Mouse (Mus musculus) large intestine, adult 2 months (tissue): Measurements from ENCODE around the gene Gm13283. TPM values are rescaled to one million over a fixed set of nuclear protein-coding genes. Genes with fewer than 3 reads are reported as not detected.
A peak's percentile ranks its signal among the peaks of the same experiment; 100 is the strongest.
"Not testable (repeated sequence)": the region's sequence is repeated elsewhere in the genome, so short reads cannot be mapped to it uniquely, and the experiment has no call there.

ENCODE experiments used
- DNase-seq: peaks from one replicate; pipeline ENCODE4 v3.0.0-alpha.2; 2012; ENCODE audit warnings: low read depth, low spot score
- WGBS: fragments of 180-500 bp; shearing (Covaris S2); methylation state at CpG from one replicate; pipeline ENCODE4 v1.1.7; 2018; 5-methylcytosine and 5-hydroxymethylcytosine counted together
- polyA plus RNA-seq: library from polyadenylated mRNA; depleted of rRNA; stranded (reverse); fragments of >200 nt; gene quantifications from 2 replicates; pipeline ENCODE4 v1.2.3, GENCODE M21; 2012

Gene Gm13283
- polyA plus RNA-seq, 1 experiment = not detected

GRCm38 (mm10) chr4:88760431-88760830, 512 bp downstream of the Gm13283 start:
- peak; percentile 51 for DNase-seq
- WGBS = 0% methylated on average over 24 of the region's 28 CpGs

GRCm38 (mm10) chr4:88761776-88762175, 1.9 kb downstream of the Gm13283 start:
- not testable (repeated sequence) for DNase-seq

GRCm38 (mm10) chr4:88762341-88762740, 2.4 kb downstream of the Gm13283 start:
- DNase-seq = not testable (repeated sequence)
- WGBS = 49% methylated on average over 9 of the region's 9 CpGs

More at GRCm38 (mm10) chr4:88761776-88762175, 1.9 kb downstream of the Gm13283 start:
- WGBS = 70% methylated on average over 6 of the region's 8 CpGs

GRCm38 (mm10) chr4:88763384-88764018, 3.6 kb downstream of the Gm13283 start:
- 3% methylated on average over 34 of the region's 42 CpGs for WGBS
- peak; percentile 25 for DNase-seq

GRCm38 (mm10) chr4:88773534-88773933, 13.6 kb downstream of the Gm13283 start, which contains the start of gene Gm13290:
TSS of gene Gm13290 (plus strand) at chr4:88773834.
- no CpG with 5 or more reads among the region's 32 CpGs for WGBS
- not testable (repeated sequence) for DNase-seq

- not testable (repeated sequence) for DNase-seq
- WGBS = no CpG with 5 or more reads among the region's 29 CpGs
These were observed 16.7 kb downstream of the Gm13283 start, which contains the start of gene Gm13289 for GRCm38 (mm10) chr4:88776622-88777021. TSS of gene Gm13289 (plus strand) at chr4:88776922.

- WGBS = no CpG with 5 or more reads among the region's 29 CpGs
- DNase-seq = not testable (repeated sequence)
These were observed 19.6 kb downstream of the Gm13283 start, which contains the start of gene Gm13272 for GRCm38 (mm10) chr4:88779550-88779949. TSS of gene Gm13272 (plus strand) at chr4:88779850.

GRCm38 (mm10) chr4:88780320-88780719, 20.4 kb downstream of the Gm13283 start:
- not testable (repeated sequence) for DNase-seq
- WGBS = 60% methylated on average over 16 of the region's 18 CpGs

- not testable (repeated sequence) for DNase-seq
- WGBS = 18% methylated on average over 4 of the region's 7 CpGs
These were observed 21.9 kb downstream of the Gm13283 start, which contains the start of gene Ifnz for GRCm38 (mm10) chr4:88781831-88782230. TSS of gene Ifnz (plus strand) at chr4:88782131.

- DNase-seq = not testable (repeated sequence)
- WGBS = 0% methylated on average over 16 of the region's 31 CpGs
These were observed 22.4 kb downstream of the Gm13283 start for GRCm38 (mm10) chr4:88782335-88782734.

GRCm38 (mm10) chr4:88785409-88785808, 25.5 kb downstream of the Gm13283 start, which contains the start of gene Gm13276:
TSS of gene Gm13276 (plus strand) at chr4:88785709.
- no CpG with 5 or more reads among the region's 27 CpGs for WGBS
- DNase-seq = not testable (repeated sequence)

- DNase-seq = not testable (repeated sequence)
- 0% methylated on average over 4 of the region's 28 CpGs for WGBS
These were observed 28.5 kb downstream of the Gm13283 start, which contains the start of gene Gm13277 for GRCm38 (mm10) chr4:88788402-88788801. TSS of gene Gm13277 (plus strand) at chr4:88788632.

- not testable (repeated sequence) for DNase-seq
- no CpG with 5 or more reads among the region's 28 CpGs for WGBS
These were observed 31.3 kb downstream of the Gm13283 start, which contains the start of gene Gm13278 for GRCm38 (mm10) chr4:88791250-88791649. TSS of gene Gm13278 (plus strand) at chr4:88791550.

GRCm38 (mm10) chr4:88793936-88794675, 34.2 kb downstream of the Gm13283 start, which contains the start of gene Gm13275:
TSS of gene Gm13275 (plus strand) at chr4:88794487.
- DNase-seq = not testable (repeated sequence)
- under 1% methylated on average over 15 of the region's 52 CpGs for WGBS

- WGBS = no CpG with 5 or more reads among the region's 28 CpGs
These were observed 37.2 kb downstream of the Gm13283 start, which contains the start of gene Gm13279 for GRCm38 (mm10) chr4:88797097-88797496. TSS of gene Gm13279 (plus strand) at chr4:88797397.

GRCm38 (mm10) chr4:88799365-88799764, 39.4 kb downstream of the Gm13283 start, which contains the start of gene Gm13285:
TSS of gene Gm13285 (plus strand) at chr4:88799665.
- not testable (repeated sequence) for DNase-seq
- WGBS = 16% methylated on average over 6 of the region's 7 CpGs

More at GRCm38 (mm10) chr4:88797097-88797496, 37.2 kb downstream of the Gm13283 start, which contains the start of gene Gm13279:
- not testable (repeated sequence) for DNase-seq

- DNase-seq = not testable (repeated sequence)
- WGBS = no CpG with 5 or more reads among the region's 29 CpGs
These were observed 43.0 kb downstream of the Gm13283 start, which contains the start of gene Gm13287 for GRCm38 (mm10) chr4:88802954-88803353. TSS of gene Gm13287 (plus strand) at chr4:88803254.

GRCm38 (mm10) chr4:88805231-88805630, 45.3 kb downstream of the Gm13283 start, which contains the start of gene Gm13288:
TSS of gene Gm13288 (plus strand) at chr4:88805531.
- DNase-seq = not testable (repeated sequence)

GRCm38 (mm10) chr4:88805761-88806160, 45.8 kb downstream of the Gm13283 start:
- WGBS = under 1% methylated on average over 13 of the region's 34 CpGs
- DNase-seq = not testable (repeated sequence)

More at GRCm38 (mm10) chr4:88805231-88805630, 45.3 kb downstream of the Gm13283 start, which contains the start of gene Gm13288:
- WGBS = no CpG with 5 or more reads among the region's 8 CpGs
